In the genomic region with DNA sequence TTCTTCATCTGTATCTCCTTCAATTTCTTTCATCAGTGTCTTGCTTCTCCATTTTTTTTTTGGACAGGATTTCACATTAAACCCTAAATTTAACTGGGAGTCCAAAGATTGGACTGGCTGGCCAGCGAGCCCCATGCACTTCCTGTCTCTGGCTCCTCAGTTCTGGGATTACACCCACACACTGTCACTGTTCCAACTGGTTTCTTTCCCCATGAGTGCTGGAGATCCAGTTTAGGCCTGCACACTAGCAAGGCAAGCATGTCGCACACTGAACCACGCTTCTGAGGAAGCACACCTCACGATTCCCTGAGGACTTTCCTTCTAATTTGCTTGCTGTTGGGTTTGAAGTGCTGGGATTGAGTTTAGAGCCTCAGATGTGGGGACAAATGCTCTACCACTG, we compare ENCODE assay signal across 19 mouse cellular contexts. TPM values are rescaled to one million over a fixed set of nuclear protein-coding genes. Genes with fewer than 3 reads are reported as not detected.
A peak's percentile ranks its signal among the peaks of the same experiment; 100 is the strongest.
DNase-seq lines count a peak whose midpoint lies in the region; ATAC-seq and TF ChIP-seq lines count a peak whose summit lies in the region.
"Had no signal": no experiment of that assay in that cellular context is flagged by ENCODE, and none has a peak within 500 bp of the region (broad histone marks: within the 10 kb centered on the region; RNA-seq: fewer than 3 reads in every experiment).

No protein-coding gene starts in this region.

- ATAC-seq in frontal cortex, adult (ENCODE audit: low TSS enrichment): peak; percentile 84
- ATAC-seq in kidney, postnatal 0 days (replicated peaks; ENCODE audit: low FRiP score, low read depth): no peak
- no peak for ATAC-seq in kidney, embryonic 15.5 days (replicated peaks; ENCODE audit: low FRiP score)
- no peak for ATAC-seq in monocyte, adult 5-6 weeks (replicated peaks; ENCODE audit: insufficient number of reproducible peaks, low FRiP score, low TSS enrichment, poor library complexity, severe bottlenecking)
- ATAC-seq: forebrain, postnatal 0 days had no signal

- DNase-seq in frontal cortex, postnatal 10 days (ENCODE audit: low spot score in 2 of 2): no peak
- peak; percentile 55 for DNase-seq in kidney, postnatal 0 days (ENCODE audit: low spot score)
- peak; percentile 75 for DNase-seq in 3T3-L1 (ENCODE audit: low read depth, low spot score)
- peak; percentile 72 for DNase-seq in gonadal fat pad, adult 2 months (ENCODE audit: low read depth)
- no peak for DNase-seq in embryo, embryonic 10.5 days (ENCODE audit: low spot score)
- DNase-seq: adrenal gland, adult 2 months; cerebellum, adult 18-20 months; forebrain, postnatal 0 days had no signal

- H3K36me3 ChIP-seq in kidney, postnatal 0 days (ENCODE audit: insufficient read depth, low read length): no peaks in the 10 kb centered on the region
- no peaks in the 10 kb centered on the region for H3K36me3 ChIP-seq in kidney, embryonic 15.5 days
- H3K36me3 ChIP-seq: embryonic facial prominence, embryonic 12.5 days; heart, embryonic 13.5 days; hindbrain, embryonic 12.5 days; liver, embryonic 15.5 days; midbrain, embryonic 10.5 days; neural tube, embryonic 13.5 days had no signal

- no peak for TF ChIP-seq CTCF in kidney, postnatal 0 days (IDR thresholded peaks at IDR 0.05; ENCODE audit: low read depth)

- no peaks in the 10 kb centered on the region for H3K9me3 ChIP-seq in kidney, postnatal 0 days (replicated peaks; ENCODE audit: low read length)
- no peaks in the 10 kb centered on the region for H3K9me3 ChIP-seq in kidney, embryonic 15.5 days (replicated peaks)
- H3K9me3 ChIP-seq: embryonic facial prominence, embryonic 12.5 days; heart, embryonic 13.5 days; hindbrain, embryonic 12.5 days; liver, embryonic 15.5 days; midbrain, embryonic 10.5 days; neural tube, embryonic 13.5 days had no signal

- H3K27ac ChIP-seq in kidney, postnatal 0 days: no peak overlapping the region
- H3K27ac ChIP-seq in kidney, embryonic 15.5 days: no peak overlapping the region
- H3K27ac ChIP-seq: embryonic facial prominence, embryonic 12.5 days; heart, embryonic 13.5 days; hindbrain, embryonic 12.5 days; left cerebral cortex, adult 2 months; liver, embryonic 15.5 days; midbrain, embryonic 10.5 days; neural tube, embryonic 13.5 days had no signal

- H3K27me3 ChIP-seq in kidney, postnatal 0 days (ENCODE audit: insufficient read depth, low read length): no peaks in the 10 kb centered on the region
- no peaks in the 10 kb centered on the region for H3K27me3 ChIP-seq in kidney, embryonic 15.5 days
- H3K27me3 ChIP-seq: embryonic facial prominence, embryonic 12.5 days; heart, embryonic 13.5 days; hindbrain, embryonic 12.5 days; liver, embryonic 15.5 days; neural tube, embryonic 13.5 days had no signal

- no peak overlapping the region for H3K4me3 ChIP-seq in kidney, postnatal 0 days (replicated peaks; ENCODE audit: low read depth, low read length)
- H3K4me3 ChIP-seq in kidney, embryonic 15.5 days (replicated peaks): no peak overlapping the region
- H3K4me3 ChIP-seq: embryonic facial prominence, embryonic 12.5 days; heart, embryonic 13.5 days; hindbrain, embryonic 12.5 days; left cerebral cortex, adult 2 months; liver, embryonic 15.5 days; midbrain, embryonic 10.5 days; neural tube, embryonic 13.5 days had no signal

- WGBS in kidney, postnatal 0 days: 62% methylated on average over 4 of the region's 4 CpGs
- WGBS in kidney, embryonic 15.5 days: 71% methylated on average over 4 of the region's 4 CpGs

- no peaks in the 10 kb centered on the region for H3K4me1 ChIP-seq in kidney, postnatal 0 days (replicated peaks; ENCODE audit: insufficient read depth, low read length)
- H3K4me1 ChIP-seq in kidney, embryonic 15.5 days: peaks cover 25% of the 10 kb centered on the region
- H3K4me1 ChIP-seq: embryonic facial prominence, embryonic 12.5 days; hindbrain, embryonic 12.5 days; liver, embryonic 15.5 days; neural tube, embryonic 13.5 days had no signal

- H3K4me2 ChIP-seq in kidney, postnatal 0 days (ENCODE audit: low read length): no peak overlapping the region
- H3K4me2 ChIP-seq in kidney, embryonic 15.5 days: no peak overlapping the region
- H3K4me2 ChIP-seq: embryonic facial prominence, embryonic 12.5 days; heart, embryonic 13.5 days; hindbrain, embryonic 12.5 days; liver, embryonic 15.5 days; neural tube, embryonic 13.5 days had no signal

- no peak overlapping the region for H3K9ac ChIP-seq in kidney, postnatal 0 days (ENCODE audit: low read depth, low read length)
- H3K9ac ChIP-seq in kidney, embryonic 15.5 days: no peak overlapping the region
- H3K9ac ChIP-seq: embryonic facial prominence, embryonic 12.5 days; forebrain, postnatal 0 days; heart, embryonic 13.5 days; hindbrain, embryonic 12.5 days; liver, embryonic 15.5 days; neural tube, embryonic 13.5 days had no signal

RNA-seq across cellular contexts. Expression of gene Sash1, which starts 50.5 kb away (rescaled TPM):
- polyA plus RNA-seq in kidney, postnatal 0 days (2015; fragmentation: Nextera tagmentation; extraction: Ambion mirVana): 5.5 and 5.9 TPM in 2 replicates
- 5.1 and 5.7 TPM in 2 replicates for polyA plus RNA-seq in kidney, embryonic 15.5 days (2015; fragmentation: Nextera tagmentation; extraction: Ambion mirVana)
- 19.3 and 21.4 TPM in 2 replicates for polyA plus RNA-seq in gonadal fat pad, adult 2 months (2012; rRNA removed)
- 3.2 to 4.5 TPM (median 4.5 TPM) in 3 replicates for total RNA-seq in monocyte, adult 5-6 weeks (2017)
- total RNA-seq: MEL had no signal

Comparison
In these comparisons a context has a peak if more than half of its experiments do, and no peak if none do; other contexts are left out.
1. DNase-seq: peak in kidney, postnatal 0 days (single experiment), 3T3-L1 (single experiment) and gonadal fat pad, adult 2 months (single experiment); none in frontal cortex, postnatal 10 days (0 of 2) and embryo, embryonic 10.5 days (single experiment).